Comparison of ENCODE assay signal across 18 mouse cellular contexts in genomic region chr14:30638686-30639085, GRCm38 (mm10). TPM values are rescaled to one million over a fixed set of nuclear protein-coding genes. Genes with fewer than 3 reads are reported as not detected.
A peak's percentile ranks its signal among the peaks of the same experiment; 100 is the strongest.
DNase-seq lines count a peak whose midpoint lies in the region; ATAC-seq lines count a peak whose summit lies in the region.
"Had no signal": no experiment of that assay in that cellular context is flagged by ENCODE, and none has a peak within 500 bp of the region (broad histone marks: within the 10 kb centered on the region; RNA-seq: fewer than 3 reads in every experiment).

No protein-coding gene starts in this region.

- no peak overlapping the region for H3K4me3 ChIP-seq in heart, embryonic 16.5 days (ENCODE audit: low read length)
- H3K4me3 ChIP-seq: embryonic facial prominence, embryonic 15.5 days; hindbrain, embryonic 15.5 days; limb, embryonic 15.5 days; midbrain, embryonic 15.5 days; neural tube, embryonic 12.5 days had no signal

- H3K4me1 ChIP-seq in heart, embryonic 16.5 days (ENCODE audit: control insufficient read depth, insufficient read depth, low read length) = peaks cover 27% of the 10 kb centered on the region
- H3K4me1 ChIP-seq: hindbrain, embryonic 15.5 days; midbrain, embryonic 15.5 days; neural tube, embryonic 12.5 days had no signal

- DNase-seq in gastrocnemius, adult 8-10 months (ENCODE audit: low spot score in 2 of 2) = peak; percentile 51
- DNase-seq in gastrocnemius, postnatal 10 days = no peak
- DNase-seq in heart, postnatal 14 days = no peak
- peak; percentile 41 for DNase-seq in adrenal gland, postnatal 25 days
- DNase-seq in spleen, postnatal 10 days (ENCODE audit: low spot score in 2 of 2) = no peak
- DNase-seq in lung, postnatal 4 days = no peak
- DNase-seq: cerebellum, adult 8-10 months; left cerebral cortex, postnatal 4 days; right cerebral cortex, postnatal 14 days; spleen, adult 18-20 months had no signal

- peak overlapping the region; percentile 86 for H3K27ac ChIP-seq in heart, embryonic 16.5 days (ENCODE audit: low read length)
- H3K27ac ChIP-seq: embryonic facial prominence, embryonic 15.5 days; hindbrain, embryonic 15.5 days; limb, embryonic 15.5 days; macrophage; midbrain, embryonic 15.5 days; neural tube, embryonic 12.5 days had no signal

- ATAC-seq in heart, embryonic 16.5 days (replicated peaks; ENCODE audit: extremely low read depth, insufficient read depth, low FRiP score) = no peak
- ATAC-seq: forebrain, embryonic 14.5 days; midbrain, embryonic 15.5 days had no signal

- no peaks in the 10 kb centered on the region for H3K9me3 ChIP-seq in heart, embryonic 16.5 days (replicated peaks; ENCODE audit: control insufficient read depth, low read length)
- H3K9me3 ChIP-seq: embryonic facial prominence, embryonic 15.5 days; hindbrain, embryonic 15.5 days; limb, embryonic 15.5 days; midbrain, embryonic 15.5 days; neural tube, embryonic 12.5 days had no signal

- H3K27me3 ChIP-seq in heart, embryonic 16.5 days (ENCODE audit: control insufficient read depth, insufficient read depth, low read length) = no peaks in the 10 kb centered on the region
- H3K27me3 ChIP-seq: embryonic facial prominence, embryonic 15.5 days; hindbrain, embryonic 15.5 days; limb, embryonic 15.5 days; midbrain, embryonic 15.5 days; neural tube, embryonic 12.5 days had no signal

- intact Hi-C loops in heart, postnatal 14 days (cut with DNase I) = no loop called here

- no peak overlapping the region for H3K9ac ChIP-seq in heart, embryonic 16.5 days (ENCODE audit: low read length)
- H3K9ac ChIP-seq: embryonic facial prominence, embryonic 15.5 days; hindbrain, embryonic 15.5 days; limb, embryonic 15.5 days; midbrain, embryonic 15.5 days; neural tube, embryonic 12.5 days had no signal

- no peaks in the 10 kb centered on the region for H3K36me3 ChIP-seq in heart, embryonic 16.5 days (ENCODE audit: control insufficient read depth, insufficient read depth)
- H3K36me3 ChIP-seq: embryonic facial prominence, embryonic 15.5 days; hindbrain, embryonic 15.5 days; limb, embryonic 15.5 days; midbrain, embryonic 15.5 days; neural tube, embryonic 12.5 days had no signal

- no peak overlapping the region for H3K4me2 ChIP-seq in heart, embryonic 16.5 days (ENCODE audit: low read depth, low read length)
- H3K4me2 ChIP-seq: embryonic facial prominence, embryonic 15.5 days; hindbrain, embryonic 15.5 days; limb, embryonic 15.5 days; midbrain, embryonic 15.5 days; neural tube, embryonic 12.5 days had no signal

- WGBS in heart, embryonic 16.5 days = 76% methylated on average over 4 of the region's 4 CpGs

RNA-seq across cellular contexts. Expression of gene Prkcd, which starts 12.7 kb away (rescaled TPM):
- 1 to 10 TPM; 2.3 to 8.6 (median 7.3) TPM for total RNA-seq in gastrocnemius, adult 8-10 months (2022)
- 10 to 100 TPM; 10.9 to 18.6 TPM for total RNA-seq in gastrocnemius, postnatal 10 days (2021)
- polyA plus RNA-seq in heart, embryonic 16.5 days (2015; fragmentation: Nextera tagmentation; extraction: Ambion mirVana) = 40.7 and 42.7 TPM in 2 replicates
- 10 to 100 TPM; 14.3 to 15.7 TPM for total RNA-seq in heart, postnatal 14 days (2021)
- total RNA-seq in adrenal gland, postnatal 25 days (2021) = 210 and 237 TPM in 2 replicates

RNA-seq across cellular contexts. Expression of gene Rft1, which starts 15.5 kb away (rescaled TPM):
- 1 to 10 TPM; 4.5 to 5.6 (median 4.9) TPM for total RNA-seq in gastrocnemius, adult 8-10 months (2022)
- total RNA-seq in gastrocnemius, postnatal 10 days (2021) = 1 to 10 TPM; 6.4 to 7.3 TPM
- polyA plus RNA-seq in heart, embryonic 16.5 days (2015; fragmentation: Nextera tagmentation; extraction: Ambion mirVana) = 11.0 and 11.3 TPM in 2 replicates
- total RNA-seq in heart, postnatal 14 days (2021) = 1 to 10 TPM; 9.2 to 9.5 TPM
- total RNA-seq in adrenal gland, postnatal 25 days (2021) = 23.7 and 32.8 TPM in 2 replicates

Comparison
In these comparisons a context has a peak if more than half of its experiments do, and no peak if none do; other contexts are left out.
1. DNase-seq: peak in gastrocnemius, adult 8-10 months (2 of 2) and adrenal gland, postnatal 25 days (single experiment); none in gastrocnemius, postnatal 10 days (single experiment), heart, postnatal 14 days (0 of 2), spleen, postnatal 10 days (0 of 2) and lung, postnatal 4 days (0 of 2).
2. RNA of gene Prkcd, which starts 12.7 kb away (total RNA-seq): 210 to 237 TPM in adrenal gland, postnatal 25 days; 10.9 to 18.6 TPM in gastrocnemius, postnatal 10 days, 14.3 to 15.7 TPM in heart, postnatal 14 days and 2.3 to 8.6 TPM in gastrocnemius, adult 8-10 months; every median in the first group is over 10 times any median in the second.